10 mouse cellular contexts compared by ENCODE assay signal in the genomic region with DNA sequence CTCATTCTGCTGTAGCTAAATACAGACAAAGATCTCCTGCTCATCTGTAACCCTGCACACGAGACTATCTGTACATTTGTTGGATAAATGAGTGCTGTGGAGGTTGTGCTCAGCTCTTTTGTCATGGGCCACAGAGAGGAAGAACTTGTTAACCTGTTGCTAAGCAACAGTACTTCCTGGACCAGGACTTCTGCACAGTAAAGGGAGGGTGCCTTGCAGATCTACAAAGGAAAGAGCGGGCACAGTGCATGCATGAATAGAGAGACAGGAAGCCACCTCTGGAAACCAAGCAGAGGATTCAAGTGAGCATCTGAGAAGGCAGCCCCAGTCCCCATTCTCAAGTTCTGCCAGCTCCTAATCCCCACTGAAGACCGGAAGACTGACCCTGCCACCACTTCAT. TPM values are rescaled to one million over a fixed set of nuclear protein-coding genes. Genes with fewer than 3 reads are reported as not detected.
DNase-seq lines count a peak whose midpoint lies in the region; ATAC-seq and TF ChIP-seq lines count a peak whose summit lies in the region.
"Had no signal": no experiment of that assay in that cellular context is flagged by ENCODE, and none has a peak within 500 bp of the region (broad histone marks: within the 10 kb centered on the region; RNA-seq: fewer than 3 reads in every experiment).

No protein-coding gene starts in this region.

- no peak for TF ChIP-seq CTCF in heart, postnatal 0 days (IDR thresholded peaks at IDR 0.05; ENCODE audit: low read depth)

- no peak overlapping the region for H3K27ac ChIP-seq in heart, postnatal 0 days (ENCODE audit: low read depth)
- no peak overlapping the region for H3K27ac ChIP-seq in neural tube, embryonic 12.5 days

- peak; percentile 48 for DNase-seq in heart, postnatal 0 days (ENCODE audit: low spot score)
- DNase-seq in heart, adult 18-20 months = no peak
- peak; percentile 86 for DNase-seq in R1 (ENCODE audit: low read depth, low spot score)
- DNase-seq in forelimb bud, embryonic 11.5 days (ENCODE audit: low read depth, low spot score) = peak; percentile 12
- no peak for DNase-seq in left cerebral cortex, postnatal 10 days (ENCODE audit: extremely low spot score in 1 of 2, low spot score in 2 of 2)
- no peak for DNase-seq in gastrocnemius, postnatal 36 days
- no peak for DNase-seq in kidney, adult 18-20 months
- DNase-seq: gastrocnemius, postnatal 10 days had no signal

- H3K36me3 ChIP-seq in heart, postnatal 0 days (replicated peaks; ENCODE audit: control insufficient read depth, insufficient read depth, low read length) = no peaks in the 10 kb centered on the region
- no peaks in the 10 kb centered on the region for H3K36me3 ChIP-seq in neural tube, embryonic 12.5 days

- no peak for TF ChIP-seq EP300 in heart, postnatal 0 days (IDR thresholded peaks at IDR 0.05; ENCODE audit: low read depth)

- 42% methylated on average over 3 of the region's 3 CpGs for WGBS in heart, postnatal 0 days
- 14% methylated on average over 3 of the region's 3 CpGs for WGBS in neural tube, embryonic 12.5 days

- H3K4me2 ChIP-seq in heart, postnatal 0 days (ENCODE audit: low read depth, low read length) = no peak overlapping the region
- no peak overlapping the region for H3K4me2 ChIP-seq in neural tube, embryonic 12.5 days (replicated peaks)

- intact Hi-C loops in left cerebral cortex, postnatal 10 days (cut with DNase I) = no loop called here
- intact Hi-C loops in gastrocnemius, postnatal 36 days (cut with DNase I) = loop anchor here (5.0 kb wide), 2 partner anchors 83 to 98 kb away; no protein-coding TSS in a partner anchor

- no peaks in the 10 kb centered on the region for H3K9me3 ChIP-seq in heart, postnatal 0 days (replicated peaks; ENCODE audit: control insufficient read depth, low read length)
- no peaks in the 10 kb centered on the region for H3K9me3 ChIP-seq in neural tube, embryonic 12.5 days

- no peak overlapping the region for H3K4me3 ChIP-seq in heart, postnatal 0 days (ENCODE audit: low read depth, low read length)
- H3K4me3 ChIP-seq in neural tube, embryonic 12.5 days = no peak overlapping the region
- H3K4me3 ChIP-seq: myocyte had no signal

- H3K9ac ChIP-seq in heart, postnatal 0 days (replicated peaks; ENCODE audit: low read depth, low read length) = no peak overlapping the region
- no peak overlapping the region for H3K9ac ChIP-seq in neural tube, embryonic 12.5 days

- no peak for ATAC-seq in heart, postnatal 0 days (ENCODE audit: insufficient read depth, low read depth)
- ATAC-seq in neural tube, embryonic 12.5 days (ENCODE audit: low FRiP score, low read depth) = 0 out of 2 replicates have a peak, but pooled peaks have one; percentile 50

- H3K4me1 ChIP-seq in heart, postnatal 0 days (ENCODE audit: control insufficient read depth, insufficient read depth) = no peaks in the 10 kb centered on the region
- no peaks in the 10 kb centered on the region for H3K4me1 ChIP-seq in neural tube, embryonic 12.5 days

- H3K27me3 ChIP-seq in heart, postnatal 0 days (ENCODE audit: control insufficient read depth, insufficient read depth, low read length) = no peaks in the 10 kb centered on the region
- H3K27me3 ChIP-seq in neural tube, embryonic 12.5 days (replicated peaks) = no peaks in the 10 kb centered on the region

RNA-seq across cellular contexts. Expression of a gene that starts 27.1 kb away (rescaled TPM):
- 110 and 112 TPM in 2 replicates for total RNA-seq in heart, postnatal 0 days (2014; rRNA removed; ENCODE audit: low replicate concordance)
- 13.4 and 13.9 TPM in 2 replicates for polyA plus RNA-seq in heart, postnatal 0 days (2015; fragmentation: Nextera tagmentation; extraction: Ambion mirVana)
- total RNA-seq in heart, adult 18-20 months (2021) = 100 to 1,000 TPM; 102 to 104 TPM
- polyA plus RNA-seq in neural tube, embryonic 12.5 days (2016; fragmentation: Nextera tagmentation; extraction: Ambion mirVana) = 15.3 and 15.9 TPM in 2 replicates
- 10 to 100 TPM; 95.2 to 96.8 TPM for total RNA-seq in left cerebral cortex, postnatal 10 days (2021)
- total RNA-seq in gastrocnemius, postnatal 36 days (2021) = 100 to 1,000 TPM in 1 of 2 experiments, 10 to 100 TPM in 1; 99.8 to 105 TPM

Comparison
In these comparisons a context has a peak if more than half of its experiments do, and no peak if none do; other contexts are left out.
1. DNase-seq: peak in heart, postnatal 0 days (single experiment), R1 (single experiment) and forelimb bud, embryonic 11.5 days (single experiment); none in heart, adult 18-20 months (0 of 2), left cerebral cortex, postnatal 10 days (0 of 2), gastrocnemius, postnatal 36 days (0 of 2) and kidney, adult 18-20 months (single experiment).